Mouse (Mus musculus) CD4-positive, CD25-positive, alpha-beta regulatory T cell, adult 9 weeks (primary cell): ENCODE measurements around the gene Mea1. TPM values are rescaled to one million over a fixed set of nuclear protein-coding genes. Genes with fewer than 3 reads are reported as not detected.

Source experiments
- polyA plus RNA-seq: library from polyadenylated mRNA; unstranded; fragments of 100-300 nt; shearing (Covaris generic); gene quantifications from one replicate; pipeline ENCODE4 v1.2.1, GENCODE M21; 2017

Gene Mea1
- polyA plus RNA-seq, result 182 TPM

DNA sequence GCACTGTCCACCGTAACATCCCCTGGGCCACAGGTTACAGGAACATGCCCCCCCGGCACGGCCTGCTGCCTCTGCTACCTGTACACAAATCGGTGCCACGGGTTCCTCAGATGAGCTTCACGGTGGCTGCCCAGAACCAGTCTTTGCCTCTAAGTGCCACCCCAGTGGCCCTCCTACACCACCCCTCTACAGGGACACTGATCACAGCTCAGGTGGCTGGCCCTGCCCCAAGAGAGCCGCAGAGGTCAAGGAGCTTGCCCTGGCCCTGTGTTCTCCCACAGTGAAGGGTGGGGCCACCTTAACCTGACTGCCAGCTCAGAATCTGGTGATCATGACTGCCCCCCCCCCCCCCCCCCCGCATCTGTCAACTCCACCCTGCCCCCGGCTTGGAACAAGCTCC is at the start of gene Mea1:
Gene Mea1, plus strand, starts transcription at position 378 of the 400 bp plus-strand sequence.

DNA sequence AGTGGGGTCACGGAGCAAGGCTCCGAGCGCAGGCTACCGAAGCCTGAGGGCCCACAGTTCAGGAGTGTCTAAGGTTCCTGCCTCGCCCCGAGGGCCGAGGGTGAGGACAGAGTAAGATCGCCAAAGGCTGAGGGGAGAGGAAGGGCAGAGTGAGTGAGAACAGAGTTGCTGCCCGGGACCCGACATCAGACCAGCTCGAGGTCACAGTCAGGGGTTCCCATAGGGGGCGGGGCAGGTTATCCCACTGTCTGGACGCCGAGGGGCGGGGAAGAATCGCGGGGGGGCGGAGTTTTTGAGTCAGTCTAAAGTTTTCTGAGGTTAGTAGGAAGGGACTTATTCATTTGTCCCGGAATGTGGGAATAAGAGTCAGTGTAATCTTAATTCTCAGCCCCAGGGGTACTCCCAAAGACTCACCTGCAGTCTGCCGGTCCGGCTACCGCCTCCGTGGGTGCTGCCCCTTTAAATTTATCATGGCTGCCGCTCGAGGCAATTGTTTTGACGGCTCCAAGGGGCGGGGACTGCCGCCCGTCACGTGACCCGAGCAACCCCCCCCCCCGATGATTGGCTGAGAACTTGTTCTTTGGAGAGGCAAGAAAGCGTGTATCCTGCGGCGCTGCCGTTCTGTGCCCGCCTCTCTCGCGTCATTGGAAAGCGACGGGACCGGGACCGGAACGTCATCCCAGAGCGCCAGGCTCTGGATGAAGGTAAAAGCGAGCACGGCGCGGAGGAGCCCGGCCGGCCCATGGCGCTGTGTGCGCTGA is 32.9 kb upstream of the Mea1 start, which contains the start of the genes Klc4 and Mrpl2:
Gene Klc4, minus strand, starts transcription at position 462 of the 761 bp plus-strand sequence.
Gene Mrpl2, plus strand, starts transcription at position 669 of the 761 bp plus-strand sequence.

DNA sequence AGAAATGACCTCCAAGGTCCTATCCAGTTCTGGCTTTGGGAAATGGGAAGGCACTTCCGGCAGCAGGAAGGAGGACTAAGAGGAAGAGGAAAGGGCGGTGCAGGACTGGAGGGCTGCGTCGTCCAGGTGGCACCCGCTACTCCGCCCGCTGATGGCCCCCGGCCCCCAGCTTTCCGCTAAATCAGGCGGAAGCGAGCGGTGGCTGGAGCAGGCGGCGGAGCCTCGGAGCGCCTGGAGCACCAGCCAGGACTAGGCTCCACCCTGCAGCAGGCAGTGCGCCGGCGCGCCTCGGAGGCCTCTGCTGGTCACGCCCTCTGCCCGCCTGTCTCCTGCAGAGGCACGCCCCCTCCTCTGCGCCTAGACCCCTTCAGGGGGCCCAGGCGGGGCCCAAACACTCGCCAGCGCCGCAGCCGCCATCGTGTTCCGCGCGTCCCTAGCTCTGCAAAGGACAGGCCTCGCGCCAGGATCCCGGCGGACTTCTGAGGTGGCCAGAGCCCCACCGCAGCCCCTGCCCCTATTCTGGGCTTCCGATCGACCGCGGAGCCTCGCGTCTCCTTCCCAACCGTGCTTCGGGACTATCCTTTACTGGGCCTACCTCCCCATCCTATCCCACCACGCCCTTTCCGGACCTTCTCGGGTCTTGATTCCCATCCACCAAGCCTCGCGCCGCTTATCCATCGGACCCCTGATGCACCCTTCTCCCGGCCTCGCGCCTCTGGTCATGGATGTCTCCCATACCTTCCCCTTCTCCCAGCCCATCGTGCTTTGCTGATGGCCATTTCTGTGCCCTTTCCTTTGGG is 28.2 kb upstream of the Mea1 start, which contains the start of gene Cul7:
Gene Cul7, plus strand, starts transcription at position 106 of the 800 bp plus-strand sequence.

DNA sequence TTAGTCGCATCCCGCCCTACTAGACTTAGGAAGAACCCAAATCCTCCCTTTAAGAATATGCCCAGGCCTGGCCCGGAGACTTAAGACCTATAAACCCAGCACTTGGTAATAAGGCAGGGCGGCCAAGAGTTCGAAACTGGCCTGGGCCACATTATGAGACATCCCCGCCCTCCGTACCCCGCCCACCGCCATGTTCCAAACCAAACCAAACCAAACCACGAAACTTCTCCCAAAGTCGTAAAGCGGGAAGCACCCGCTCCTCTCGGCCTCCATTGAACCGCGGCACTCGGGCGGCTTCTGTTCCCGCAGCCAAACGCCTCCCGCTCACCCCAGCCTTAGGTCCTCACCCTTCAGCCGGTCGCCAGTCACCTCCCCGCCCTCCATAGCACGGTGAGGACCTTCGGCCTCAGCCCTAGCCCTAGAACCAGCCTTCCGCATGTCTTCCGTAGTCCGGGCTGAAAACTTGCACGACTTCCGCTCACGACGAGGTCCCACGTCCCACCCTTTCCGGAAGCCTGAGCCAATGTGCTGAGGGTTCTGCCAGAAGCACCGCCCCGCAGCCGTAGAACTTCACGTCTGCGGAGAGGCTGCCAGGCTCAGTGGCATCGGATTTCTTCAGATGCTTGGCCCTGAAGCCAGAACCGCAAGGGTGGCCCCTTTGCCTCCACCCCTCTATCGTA is 4.6 kb upstream of the Mea1 start, which contains the start of gene Rrp36:
Gene Rrp36, minus strand, starts transcription at position 503 of the 680 bp plus-strand sequence.

GRCm38 (mm10) chr17:46680760-46681373 is 2.3 kb downstream of the Mea1 start, which contains the start of gene Klhdc3:
Gene Klhdc3, minus strand, starts transcription at chr17:46680914.

DNA sequence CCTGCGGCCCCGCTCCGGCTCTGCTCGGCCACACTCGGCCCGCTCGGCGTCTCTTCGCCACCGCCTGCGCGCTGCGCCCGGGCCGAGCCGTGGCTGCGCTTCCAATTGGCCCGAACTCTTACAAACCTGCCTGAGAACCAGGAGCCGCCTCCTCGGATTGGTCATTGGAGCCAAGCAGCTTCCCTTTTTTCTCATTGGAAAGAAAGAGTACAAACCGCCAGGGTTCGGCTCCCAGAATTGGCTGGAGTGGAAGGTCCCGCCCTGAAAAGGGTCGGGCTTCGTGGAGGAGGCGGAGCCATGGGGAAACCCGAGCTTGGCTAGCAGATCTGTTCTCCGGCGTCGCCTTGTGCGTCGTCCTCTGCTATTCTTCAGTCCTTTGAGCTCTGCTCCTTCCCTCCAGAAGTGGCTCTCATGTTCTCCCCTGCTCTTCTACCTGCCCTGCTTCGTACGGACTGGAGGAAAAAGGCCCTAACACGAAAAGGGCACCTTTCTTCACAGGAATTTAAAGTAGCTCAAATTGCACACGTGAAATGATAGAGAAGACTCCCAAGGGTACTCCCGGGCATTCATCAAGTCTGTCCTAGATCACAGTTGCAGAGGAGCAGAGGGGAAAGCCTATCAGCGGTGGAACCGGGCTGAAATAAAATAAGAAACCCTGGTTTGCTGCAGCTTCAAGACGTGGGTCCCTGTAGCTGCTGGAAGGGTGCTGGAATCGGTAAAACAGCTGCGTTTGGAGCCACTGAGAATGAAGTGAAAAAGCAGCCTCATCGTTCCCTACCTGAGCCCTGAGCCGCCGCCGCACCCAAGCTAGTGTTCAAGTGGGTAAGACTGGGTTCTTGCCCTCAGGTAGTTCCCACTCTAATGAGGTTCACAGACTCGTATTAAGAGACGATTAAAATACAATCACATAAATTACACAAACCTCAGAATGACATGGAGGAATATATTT is 26.6 kb downstream of the Mea1 start, which contains the start of gene Ppp2r5d:
Gene Ppp2r5d, minus strand, starts transcription at position 225 of the 949 bp plus-strand sequence.

DNA sequence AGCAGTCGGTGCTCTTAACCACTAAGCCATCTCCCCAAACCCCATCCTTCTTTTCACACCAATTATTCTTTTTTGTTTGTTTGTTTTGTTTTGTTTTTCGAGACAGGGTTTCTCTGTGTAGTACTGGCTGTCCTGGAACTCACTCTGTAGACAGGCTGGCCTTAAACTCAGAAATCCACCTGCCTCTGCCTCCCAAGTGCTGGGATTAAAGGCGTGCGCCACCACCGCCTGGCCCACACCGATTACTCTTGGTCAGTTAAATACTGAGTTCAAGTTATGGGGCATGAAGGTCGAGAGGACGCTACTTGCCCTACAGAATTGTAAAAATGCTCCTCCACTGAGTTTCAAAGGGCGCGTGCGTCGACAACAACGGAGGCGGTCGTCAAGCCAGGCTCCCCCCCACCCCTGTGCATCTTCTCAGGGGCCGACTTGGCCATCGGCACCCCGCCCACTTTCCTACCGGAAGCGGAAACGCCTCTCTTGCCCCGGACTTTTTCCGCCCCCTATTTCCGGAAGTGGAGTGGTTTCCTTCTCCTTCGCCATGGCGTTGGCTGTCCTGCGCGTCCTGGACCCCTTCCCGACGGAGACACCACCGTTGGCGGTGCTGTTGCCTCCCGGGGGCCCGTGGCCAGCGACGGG is 32.5 kb downstream of the Mea1 start, which contains the start of gene Pex6:
Gene Pex6, plus strand, starts transcription at position 505 of the 639 bp plus-strand sequence.

GRCm38 (mm10) chr17:46728904-46729318 is 50.3 kb downstream of the Mea1 start, which contains the start of gene Gnmt:
Gene Gnmt, minus strand, starts transcription at chr17:46729168.

Other genes starting within 250 kb of the Mea1 start
- not detected for gene Crip3, start 249.9 kb upstream of the Mea1 start, polyA plus RNA-seq
- gene Slc22a7, start 240.3 kb upstream of the Mea1 start, polyA plus RNA-seq, result not detected
- 0.31 TPM for gene Ttbk1, start 191.1 kb upstream of the Mea1 start, polyA plus RNA-seq
- 6.6 TPM for gene Dnph1, start 182.1 kb upstream of the Mea1 start, polyA plus RNA-seq
- 10.7 TPM for gene Cul9, start 132.4 kb upstream of the Mea1 start, polyA plus RNA-seq
- gene Srf, start 122.6 kb upstream of the Mea1 start, polyA plus RNA-seq, result 2.2 TPM
- not detected for gene Ptk7, start 49.3 kb upstream of the Mea1 start, polyA plus RNA-seq
- 28.2 TPM for gene Klc4, start 32.8 kb upstream of the Mea1 start, polyA plus RNA-seq
- 81.5 TPM for gene Mrpl2, start 32.6 kb upstream of the Mea1 start, polyA plus RNA-seq
- 10.1 TPM for gene Cul7, start 28.5 kb upstream of the Mea1 start, polyA plus RNA-seq
- gene Rrp36, start 4.4 kb upstream of the Mea1 start, polyA plus RNA-seq, result 79.3 TPM
- gene Klhdc3, start 2.1 kb downstream of the Mea1 start, polyA plus RNA-seq, result 91.9 TPM
- 51.8 TPM for gene Ppp2r5d, start 26.3 kb downstream of the Mea1 start, polyA plus RNA-seq
- gene Pex6, start 32.7 kb downstream of the Mea1 start, polyA plus RNA-seq, result 2.9 TPM
- gene Gnmt, start 50.4 kb downstream of the Mea1 start, polyA plus RNA-seq, result 0.61 TPM
- gene Cnpy3, start 73.4 kb downstream of the Mea1 start, polyA plus RNA-seq, result 58.4 TPM
- not detected for gene Ptcra, start 84.9 kb downstream of the Mea1 start, polyA plus RNA-seq
- gene 2310039H08Rik, start 93.8 kb downstream of the Mea1 start, polyA plus RNA-seq, result 38.6 TPM
- 181 TPM for gene Rpl7l1, start 103.9 kb downstream of the Mea1 start, polyA plus RNA-seq
- gene Bicral, start 179.7 kb downstream of the Mea1 start, polyA plus RNA-seq, result 16.8 TPM
- 10.0 TPM for gene Tbcc, start 211.9 kb downstream of the Mea1 start, polyA plus RNA-seq
- not detected for gene Prph2, start 231.7 kb downstream of the Mea1 start, polyA plus RNA-seq